Mouse (Mus musculus) small intestine, adult 2 months (tissue): ENCODE measurements around the gene Rbm25.

Experiments used
- CTCF ChIP-seq: fragments of 200-500 bp; IDR thresholded peaks from 2 replicates; pipeline ENCODE4 v1.5.1; 2012; ENCODE audit warnings: low read depth, mild to moderate bottlenecking, control low read depth, inconsistent platforms, low read length, moderate library complexity, mixed read lengths; ENCODE audit not compliant: insufficient replicate concordance, insufficient read length; ENCODE audit errors: extremely low read depth
- POLR2A ChIP-seq: fragments of 200-500 bp; IDR thresholded peaks from 2 replicates; pipeline ENCODE4 v1.6.1; 2012; ENCODE audit warnings: low read depth, mild to moderate bottlenecking, control low read depth, inconsistent platforms, low read length, moderate library complexity

DNA sequence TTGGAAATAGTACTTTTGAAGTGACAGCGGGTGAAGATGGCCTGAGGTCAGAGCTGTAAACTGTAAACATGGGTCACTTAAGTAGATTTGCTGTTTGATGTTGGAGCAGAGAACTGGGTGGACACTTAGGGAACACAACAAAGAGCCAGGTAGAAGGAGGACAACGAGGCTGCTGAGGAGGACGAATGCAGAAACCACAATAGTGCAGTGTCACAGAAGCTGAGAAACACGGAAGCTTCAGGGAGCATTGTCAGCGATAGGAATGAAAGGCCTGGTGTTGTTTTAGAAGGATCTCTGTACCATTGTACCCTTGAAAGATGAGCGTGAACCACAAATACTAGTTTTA lies 58.0 kb downstream of the Rbm25 start:
- no peak for TF ChIP-seq CTCF
- no peak for TF ChIP-seq POLR2A
